Mouse (Mus musculus) gastrocnemius, postnatal 10 days (tissue): Measurements from ENCODE around the gene Zfp950. TPM values are rescaled to one million over a fixed set of nuclear protein-coding genes. Genes with fewer than 3 reads are reported as not detected.
"Not testable (repeated sequence)": the region's sequence is repeated elsewhere in the genome, so short reads cannot be mapped to it uniquely, and the experiment has no call there.

ENCODE experiments used
- DNase-seq: peaks from one replicate; pipeline ENCODE4 v3.0.0; 2021; ENCODE audit warnings: mixed read lengths
- long read RNA-seq, 2 experiments: library from polyadenylated mRNA; stranded (forward); transcript quantifications; one replicate each; pipeline ENCODE4 v2.0.0; 2021
- total RNA-seq, 2 experiments: library from RNA; stranded (reverse); gene quantifications; 2 replicates each; pipeline ENCODE4 v1.2.3; 2021

The Zfp950 gene
- 10 to 100 TPM; 10.3 to 14.2 TPM for total RNA-seq
- long read RNA-seq, experiment 1, full-length matches to known transcripts: 2 of 2 reads
- long read RNA-seq, experiment 1, partial matches to known transcripts: 0 of 2 reads
- long read RNA-seq, experiment 1, other reads (novel, unspliced or antisense): 0 of 2 reads
- long read RNA-seq, experiment 2, partial matches to known transcripts: 0 of 3 reads
- long read RNA-seq, experiment 2, other reads (novel, unspliced or antisense): 0 of 3 reads

DNA sequence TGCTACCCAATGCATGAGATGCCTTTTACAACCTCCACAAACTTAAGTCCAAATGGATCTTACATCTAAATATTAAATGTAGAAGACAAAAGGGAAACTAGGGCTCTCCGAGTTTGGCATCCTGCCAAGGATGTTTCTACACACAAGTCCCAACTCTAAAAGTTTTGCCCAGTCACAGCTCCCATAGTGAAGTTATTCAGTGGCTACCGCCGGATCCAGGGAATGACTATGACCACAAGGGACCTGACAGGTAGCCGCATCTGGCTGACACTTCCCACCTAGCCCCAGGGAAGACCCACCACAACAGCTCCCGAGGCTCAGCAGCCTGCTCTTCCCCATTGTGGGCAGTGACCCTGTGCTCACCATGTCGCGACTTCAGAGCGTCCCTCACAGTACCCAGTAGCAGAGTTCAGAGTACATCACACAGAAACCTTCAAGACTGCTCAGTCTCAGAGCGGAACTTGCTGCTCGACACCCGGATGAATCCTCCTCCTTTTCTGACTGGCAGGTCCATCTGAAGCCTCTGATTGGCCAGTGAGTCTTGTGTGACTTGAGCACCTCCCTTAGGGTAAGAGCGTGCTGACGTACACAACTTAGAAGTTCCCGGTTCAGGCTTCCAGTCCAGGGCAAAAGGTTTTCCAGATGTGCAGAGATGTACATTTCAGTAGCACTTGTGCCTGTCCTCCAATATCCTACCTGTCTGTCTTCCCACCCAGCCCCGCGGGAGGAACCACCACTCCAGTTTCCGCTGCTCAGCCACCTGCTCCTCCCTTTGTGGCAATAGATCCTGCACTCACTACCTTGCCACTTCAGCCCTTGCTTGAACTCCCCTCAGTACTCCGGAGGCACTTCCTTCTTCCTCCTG lies at the start of gene Zfp950:
Gene Zfp950 (minus strand): TSS at position 499 of the 865 bp plus-strand sequence.
- DNase-seq: peak; percentile 53

GRCm38 (mm10) chr19:61183590-61183989 lies 43.0 kb upstream of the Zfp950 start, which contains the start of gene Gm6020:
TSS of gene Gm6020 (plus strand) at chr19:61183890.
- not testable (repeated sequence) for DNase-seq

- no peak for DNase-seq
Measured at GRCm38 (mm10) chr19:61175756-61176324, 35.2 kb upstream of the Zfp950 start, which contains the start of gene Gm7102. TSS of gene Gm7102 (minus strand) at chr19:61176309.

DNA sequence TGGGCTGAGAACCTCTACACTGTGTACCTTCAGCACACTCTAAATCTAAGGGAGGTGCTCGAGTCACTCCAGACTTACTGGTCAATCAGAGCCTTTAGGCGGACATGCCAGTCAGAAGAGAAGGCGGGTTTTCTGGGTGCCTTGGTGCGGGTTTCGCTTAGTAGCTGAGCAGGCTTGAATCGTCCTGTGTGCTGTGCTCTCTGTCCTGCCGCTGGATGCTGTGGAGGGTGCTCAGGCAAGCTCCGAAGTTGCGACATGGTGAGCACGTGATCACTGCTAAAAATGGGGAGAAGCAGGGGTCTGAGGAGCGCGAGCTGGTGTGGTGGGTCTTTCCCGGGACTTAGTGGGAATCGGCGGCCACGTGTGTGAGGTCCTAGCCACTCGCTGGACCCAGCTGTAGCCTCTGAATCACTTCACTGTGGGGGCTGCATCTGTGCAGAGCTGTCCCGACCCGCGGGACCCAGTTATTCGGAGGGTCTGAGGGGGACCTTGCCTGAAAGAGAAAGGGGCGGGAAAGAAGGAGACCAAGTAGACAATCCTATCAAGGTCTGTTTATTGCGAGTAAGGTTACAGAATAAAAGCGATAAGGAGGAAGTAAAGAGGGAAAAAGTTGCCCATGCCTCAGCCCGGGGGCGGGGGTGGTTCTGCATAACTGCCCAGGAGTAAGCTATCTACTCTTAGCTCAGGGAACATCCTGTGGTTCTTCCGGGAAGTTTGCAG lies 11.2 kb upstream of the Zfp950 start:
- no peak for DNase-seq

GRCm38 (mm10) chr19:61151372-61151700 lies 10.7 kb upstream of the Zfp950 start:
- no peak for DNase-seq

- DNase-seq: no peak
Measured at GRCm38 (mm10) chr19:61141299-61141698, 659 bp upstream of the Zfp950 start.

- no peak for DNase-seq
Measured at GRCm38 (mm10) chr19:61138655-61139054, 2.0 kb downstream of the Zfp950 start.

GRCm38 (mm10) chr19:61131096-61131495 lies 9.5 kb downstream of the Zfp950 start:
- DNase-seq: no peak

DNA sequence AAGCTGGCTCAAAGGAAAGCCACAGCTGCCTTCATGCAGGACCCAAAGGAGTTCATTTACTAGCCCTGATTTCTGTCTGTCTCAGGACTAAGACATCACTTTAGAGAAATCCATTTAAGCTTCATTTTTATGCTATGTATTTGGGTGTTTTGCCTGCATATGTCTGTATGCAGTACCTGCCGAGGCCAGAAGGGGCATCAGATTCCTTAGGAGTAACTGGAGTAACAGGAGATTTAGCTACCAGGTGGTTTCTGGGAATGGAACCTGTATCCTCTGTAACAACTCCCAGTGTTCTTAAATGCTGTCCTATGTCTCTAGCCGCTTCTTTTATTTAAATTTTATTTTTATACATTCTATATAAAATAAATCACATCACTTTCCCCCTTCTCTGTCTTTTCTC lies 30.5 kb downstream of the Zfp950 start:
- no peak for DNase-seq

GRCm38 (mm10) chr19:61097764-61098163 lies 42.9 kb downstream of the Zfp950 start:
- DNase-seq: no peak

DNA sequence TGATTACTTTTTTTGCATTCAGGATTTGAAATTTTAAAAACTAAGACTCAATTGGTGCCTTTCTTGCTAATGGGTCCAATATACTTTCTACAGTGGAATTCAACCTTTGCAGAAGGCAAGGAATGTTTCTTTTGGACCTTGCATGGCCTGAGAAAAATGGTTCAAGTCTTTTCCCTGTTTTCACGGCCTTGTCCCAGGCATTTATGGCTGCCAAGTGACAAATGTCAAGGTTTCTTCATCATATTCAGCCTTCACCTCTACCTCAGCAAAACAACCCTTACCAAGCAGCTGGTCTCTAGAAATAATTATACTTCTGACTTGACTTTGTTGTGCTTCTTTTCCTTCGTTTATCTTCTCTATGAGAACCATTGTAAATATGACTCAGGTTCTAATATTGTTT lies 43.9 kb downstream of the Zfp950 start:
- DNase-seq: no peak

- no peak for DNase-seq
Measured at GRCm38 (mm10) chr19:61090541-61090940, 50.1 kb downstream of the Zfp950 start.

GRCm38 (mm10) chr19:61089001-61089400 lies 51.6 kb downstream of the Zfp950 start:
- DNase-seq: no peak

DNA sequence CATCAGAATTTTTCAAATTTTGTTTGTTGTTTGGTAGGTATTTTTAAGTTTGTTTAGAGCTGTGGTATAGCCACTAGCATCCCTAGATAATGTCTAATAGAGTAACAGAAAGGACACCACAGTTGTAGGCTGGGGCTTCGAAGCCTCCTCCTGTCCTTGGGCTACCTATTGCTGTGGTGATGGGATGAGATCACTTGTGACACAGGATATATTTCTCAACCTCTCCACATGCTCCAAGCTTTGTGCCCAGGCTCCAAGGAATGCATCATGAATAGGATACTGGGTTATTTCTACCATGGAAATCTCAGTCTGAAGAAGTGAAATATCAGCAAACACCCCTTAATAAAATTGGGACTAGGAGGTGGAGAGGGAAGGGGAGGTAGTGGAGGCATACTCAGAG lies 52.9 kb downstream of the Zfp950 start:
- DNase-seq: no peak

DNA sequence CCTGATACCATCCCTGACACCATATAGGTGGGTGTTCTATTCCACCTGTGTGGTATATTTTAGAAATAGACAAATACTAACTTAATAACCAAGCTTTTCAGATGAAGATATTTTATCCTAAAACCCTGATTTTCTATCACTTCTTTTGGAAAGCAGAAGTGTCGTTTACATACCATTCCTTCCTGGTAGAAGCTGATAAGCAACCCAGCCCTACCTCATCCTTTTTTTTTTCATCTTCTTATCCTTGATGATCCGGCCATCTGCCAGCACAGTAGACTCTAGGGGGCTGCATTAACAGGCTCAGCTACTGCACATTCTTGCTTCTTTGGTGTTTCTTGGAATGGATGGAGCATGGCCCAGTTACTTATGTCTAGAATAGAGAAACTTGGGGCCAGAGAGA lies 55.4 kb downstream of the Zfp950 start:
- no peak for DNase-seq

DNA sequence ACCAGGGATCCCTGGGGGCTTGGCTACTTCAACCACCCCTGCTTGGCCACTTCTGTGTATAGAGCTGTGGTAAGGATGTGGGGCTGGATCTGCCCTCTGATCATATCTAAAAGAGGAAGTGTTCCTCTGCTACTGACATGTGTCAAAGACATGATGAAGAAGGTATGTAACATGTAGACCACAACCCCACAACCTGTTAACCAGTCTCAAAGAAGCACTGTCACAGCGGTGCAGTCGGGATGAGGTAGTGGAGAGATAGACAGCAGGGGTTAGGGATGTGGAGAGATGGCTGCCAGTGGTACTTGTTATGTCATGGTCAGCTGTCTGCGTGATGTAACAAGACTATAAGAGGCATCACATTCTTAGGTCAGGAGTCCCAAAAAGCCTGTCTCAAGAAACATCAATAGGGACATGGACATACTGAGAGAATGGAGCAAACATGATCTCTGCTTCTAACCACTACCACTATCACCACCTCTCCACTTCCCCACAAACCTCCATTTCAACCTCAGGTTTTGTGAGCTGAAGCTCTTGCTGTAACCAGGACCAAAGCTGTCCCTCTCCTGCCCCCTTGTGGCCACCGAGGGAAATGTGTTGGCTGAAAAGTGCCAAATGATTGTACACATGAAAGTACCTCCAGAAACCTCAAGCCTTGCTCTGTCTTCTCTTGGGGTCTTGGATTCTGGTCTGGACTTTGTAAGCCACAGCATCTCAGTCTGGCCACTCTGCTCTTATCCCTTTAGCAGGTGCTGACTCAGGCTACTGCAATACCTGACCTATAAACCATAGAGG lies 56.3 kb downstream of the Zfp950 start:
- DNase-seq: peak; percentile 86

DNA sequence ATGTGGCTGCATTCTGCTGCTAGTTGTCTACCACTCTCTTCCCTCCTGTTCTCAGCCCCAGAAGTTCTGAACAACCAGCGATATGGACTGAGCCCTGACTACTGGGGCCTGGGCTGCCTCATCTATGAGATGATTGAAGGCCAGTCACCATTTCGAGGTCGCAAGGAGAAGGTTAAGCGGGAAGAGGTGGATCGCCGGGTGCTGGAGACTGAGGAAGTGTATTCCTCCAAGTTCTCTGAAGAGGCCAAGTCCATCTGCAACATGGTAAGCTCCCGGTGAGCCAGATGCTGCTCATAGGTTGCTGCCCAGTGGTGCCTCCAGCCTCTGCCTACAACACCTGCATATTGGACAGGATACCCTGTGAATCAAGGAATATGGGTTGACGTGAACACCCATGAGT lies 57.6 kb downstream of the Zfp950 start:
- DNase-seq: no peak

DNA sequence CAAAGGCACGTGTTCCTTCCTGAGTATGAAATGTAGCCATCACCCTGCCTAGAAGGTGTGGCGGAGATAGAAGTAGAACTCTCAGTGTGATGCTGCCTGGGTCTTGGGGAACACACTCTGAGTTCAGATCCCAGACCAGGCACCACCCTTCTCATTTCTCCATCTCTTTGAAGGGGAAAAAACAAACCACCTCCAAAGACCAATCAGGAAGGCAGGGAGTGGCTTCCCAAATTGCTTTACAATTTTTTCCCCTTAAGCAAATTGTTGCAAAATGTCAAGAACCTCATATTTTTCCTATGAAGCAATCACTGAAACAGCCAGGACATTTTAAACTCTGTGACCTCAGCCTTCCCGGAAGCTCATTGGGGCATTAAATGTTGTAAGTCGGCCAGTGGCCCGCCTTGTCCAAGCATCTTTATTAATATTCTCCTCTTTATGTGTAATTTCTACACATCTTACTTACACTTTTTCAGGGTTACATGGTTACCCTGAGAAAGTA lies 60.3 kb downstream of the Zfp950 start:
- no peak for DNase-seq

GRCm38 (mm10) chr19:61078622-61079021 lies 62.0 kb downstream of the Zfp950 start:
- no peak for DNase-seq

GRCm38 (mm10) chr19:61065011-61065410 lies 75.6 kb downstream of the Zfp950 start:
- no peak for DNase-seq

DNA sequence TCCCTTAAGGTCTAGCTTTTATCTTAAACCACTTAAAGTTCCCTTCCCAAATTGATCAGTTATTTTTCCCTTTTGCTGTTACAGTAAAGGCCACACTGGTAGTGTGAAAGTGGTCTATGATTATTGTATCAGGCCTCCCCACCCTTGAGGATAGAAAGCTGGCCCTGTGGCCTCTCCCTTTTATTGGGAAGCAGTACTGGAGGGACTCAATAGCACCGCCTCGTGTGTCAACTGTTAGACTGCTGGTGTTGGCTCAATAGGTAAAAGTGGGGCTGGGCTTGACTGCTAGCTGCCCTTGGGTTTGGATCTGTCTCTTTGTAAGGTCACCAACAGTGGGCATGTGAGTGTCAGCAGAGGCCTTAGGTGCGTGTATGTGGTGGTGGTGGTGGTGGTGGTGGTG lies 76.3 kb downstream of the Zfp950 start:
- no peak for DNase-seq

DNA sequence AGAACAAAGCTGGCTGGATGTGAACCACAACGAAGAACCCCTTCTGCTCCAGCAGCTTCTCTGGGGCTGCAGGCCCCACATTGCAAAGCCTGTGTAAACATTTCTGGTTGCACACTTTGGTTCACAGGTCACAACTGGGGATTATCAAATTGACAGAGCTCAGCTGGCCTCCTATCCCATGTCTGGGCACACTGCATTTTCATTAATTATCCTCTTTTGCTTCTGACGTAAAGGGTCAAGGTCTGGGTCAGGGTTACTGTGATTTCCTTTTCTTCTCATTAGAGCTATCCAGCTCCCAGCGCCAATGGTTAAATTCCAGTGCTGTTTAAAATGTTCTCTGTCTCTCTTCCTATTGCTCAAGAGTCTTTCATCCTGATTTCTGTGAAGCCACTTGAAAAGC lies 83.1 kb downstream of the Zfp950 start:
- DNase-seq: no peak
